Mouse (Mus musculus) regulatory T cell (primary cell): ENCODE data around the gene Rps6kl1.

Experiments
- in situ Hi-C: fragments of 300-600 bp; cut with MboI, MseI; formaldehyde crosslinking; loops from one replicate; pipeline ENCODE4 v1.15.1; 2025; ENCODE audit warnings: high pct_unique_total_duplicates

The Rps6kl1 gene

GRCm38 (mm10) chr12:85151002-85151774 lies at the start of gene Rps6kl1:
TSS of gene Rps6kl1 (minus strand) at chr12:85151264.
- in situ Hi-C loops = loop anchor here (25.0 kb wide), 1 partner anchor 136 kb away; the partner anchor contains the start of genes Acyp1 and Zc2hc1c

- in situ Hi-C loops = loop anchor here (25.0 kb wide), 1 partner anchor 1537 kb away; the partner anchor contains the start of genes Angel1 and Lrrc74a
These were observed 48.9 kb upstream of the Rps6kl1 start for GRCm38 (mm10) chr12:85199954-85200353.

GRCm38 (mm10) chr12:85197936-85198335 lies 46.9 kb upstream of the Rps6kl1 start:
- in situ Hi-C loops = no loop called here

- in situ Hi-C loops = no loop called here
These were observed 46.3 kb upstream of the Rps6kl1 start for GRCm38 (mm10) chr12:85197371-85197770.

GRCm38 (mm10) chr12:85196191-85196590 lies 45.1 kb upstream of the Rps6kl1 start:
- in situ Hi-C loops = no loop called here

GRCm38 (mm10) chr12:85195086-85195485 lies 44.0 kb upstream of the Rps6kl1 start:
- in situ Hi-C loops = no loop called here

GRCm38 (mm10) chr12:85194623-85195018 lies 43.6 kb upstream of the Rps6kl1 start:
- in situ Hi-C loops = no loop called here

GRCm38 (mm10) chr12:85193923-85194622 lies 43.0 kb upstream of the Rps6kl1 start:
- in situ Hi-C loops = no loop called here

- in situ Hi-C loops = no loop called here
These were observed 42.1 kb upstream of the Rps6kl1 start for GRCm38 (mm10) chr12:85193146-85193545.

- in situ Hi-C loops = no loop called here
These were observed 41.5 kb upstream of the Rps6kl1 start for GRCm38 (mm10) chr12:85192461-85193108.

- in situ Hi-C loops = no loop called here
These were observed 39.2 kb upstream of the Rps6kl1 start for GRCm38 (mm10) chr12:85190290-85190689.

- in situ Hi-C loops = no loop called here
These were observed 35.3 kb upstream of the Rps6kl1 start for GRCm38 (mm10) chr12:85186361-85186760.

- in situ Hi-C loops = no loop called here
These were observed 34.7 kb upstream of the Rps6kl1 start for GRCm38 (mm10) chr12:85185810-85186209.

GRCm38 (mm10) chr12:85184118-85184517 lies 33.1 kb upstream of the Rps6kl1 start:
- in situ Hi-C loops = no loop called here

GRCm38 (mm10) chr12:85182898-85183297 lies 31.8 kb upstream of the Rps6kl1 start:
- in situ Hi-C loops = no loop called here

- in situ Hi-C loops = no loop called here
These were observed 31.2 kb upstream of the Rps6kl1 start for GRCm38 (mm10) chr12:85182345-85182643.

- in situ Hi-C loops = no loop called here
These were observed 30.6 kb upstream of the Rps6kl1 start for GRCm38 (mm10) chr12:85181475-85182344.

- in situ Hi-C loops = loop anchor here (10.0 kb wide), 1 partner anchor 287 kb away; no protein-coding TSS in a partner anchor
These were observed 27.2 kb upstream of the Rps6kl1 start for GRCm38 (mm10) chr12:85178294-85178693.

- in situ Hi-C loops = loop anchor here (10.0 kb wide), 1 partner anchor 287 kb away; no protein-coding TSS in a partner anchor
These were observed 26.7 kb upstream of the Rps6kl1 start, which contains the start of gene Pgf for GRCm38 (mm10) chr12:85177740-85178239. TSS of gene Pgf (minus strand) at chr12:85177790.

- in situ Hi-C loops = loop anchor here (10.0 kb wide), 1 partner anchor 288 kb away; no protein-coding TSS in a partner anchor
These were observed 25.9 kb upstream of the Rps6kl1 start for GRCm38 (mm10) chr12:85176846-85177523.
